Mouse (Mus musculus) neural tube, embryonic 14.5 days (tissue): ENCODE results near the gene Rangrf. TPM values are rescaled to one million over a fixed set of nuclear protein-coding genes. Genes with fewer than 3 reads are reported as not detected.
"Not testable (repeated sequence)": the region's sequence is repeated elsewhere in the genome, so short reads cannot be mapped to it uniquely, and the experiment has no call there.

Experiments used
- ATAC-seq: fragments of 200-750 bp; cut with Nextera tagmentation; 2 replicates; pipeline ENCODE4 v1.8.0; 2017; ENCODE audit warnings: low read depth, mild to moderate bottlenecking, moderate TSS enrichment, moderate library complexity
- H3K27ac ChIP-seq: fragments of 300-500 bp; sonication (generic); 2 replicates; pipeline ENCODE4 v1.5.1; 2014; ENCODE audit warnings: low read depth, mild to moderate bottlenecking, control low read depth, low read length, moderate library complexity, mixed read lengths
- H3K27me3 ChIP-seq: fragments of 300-500 bp; sonication (generic); 2 replicates; pipeline ENCODE4 v1.6.1; 2014; ENCODE audit warnings: low read length; ENCODE audit not compliant: control insufficient read depth, insufficient read depth
- H3K36me3 ChIP-seq: fragments of 300-500 bp; sonication (generic); 2 replicates; pipeline ENCODE4 v1.6.1; 2014; ENCODE audit warnings: low read length, mixed read lengths; ENCODE audit not compliant: control insufficient read depth, insufficient read depth
- H3K4me1 ChIP-seq: fragments of 300-500 bp; sonication (generic); 2 replicates; pipeline ENCODE4 v1.6.1; 2014; ENCODE audit warnings: low read length; ENCODE audit not compliant: control insufficient read depth, insufficient read depth
- H3K4me2 ChIP-seq: fragments of 300-500 bp; sonication (generic); 2 replicates; pipeline ENCODE4 v1.6.1; 2014; ENCODE audit warnings: mild to moderate bottlenecking, low read depth, low read length, control low read depth
- H3K4me3 ChIP-seq: fragments of 300-500 bp; sonication (generic); 2 replicates; pipeline ENCODE4 v1.5.1; 2014; ENCODE audit warnings: low read depth, low read length, control low read depth, mixed read lengths
- H3K9ac ChIP-seq: fragments of 300-500 bp; sonication (generic); replicated peaks from 2 replicates; pipeline ENCODE4 v1.6.1; 2014; ENCODE audit warnings: low read depth, mild to moderate bottlenecking, control low read depth, low read length, mixed read lengths
- H3K9me3 ChIP-seq: fragments of 300-500 bp; sonication (generic); 2 replicates; pipeline ENCODE4 v1.6.1; 2016; ENCODE audit warnings: low read length; ENCODE audit not compliant: control insufficient read depth
- WGBS: fragments of 180-500 bp; shearing (Covaris S2); extraction: QIAGEN DNeasy Blood & Tissue Kit; methylation state at CpG from one replicate; pipeline ENCODE4 v1.1.7; 2014; 5-methylcytosine and 5-hydroxymethylcytosine counted together
- polyA plus RNA-seq: library from polyadenylated mRNA; unstranded; fragments of >200 nt; fragmentation: Nextera tagmentation; extraction: Ambion mirVana; gene quantifications from 2 replicates; pipeline ENCODE4 v1.2.1, GENCODE M21; 2014

Rangrf gene
- polyA plus RNA-seq, 1 experiment from 2014 or later: 25.5 TPM

- Histone ChIP-seq H3K4me1 (peaks cover 6% of the 10 kb centered on the region; the same call in 1 of the 2 replicates), H3K27ac (peak within 1 kb of the TSS; percentile 40; the same call in 1 of the 2 replicates), H3K27me3 (no peaks in the 10 kb centered on the region), H3K9ac (peak within 1 kb of the TSS; percentile 44), H3K9me3 (no peaks in the 10 kb centered on the region), H3K4me2 (peak within 1 kb of the TSS; percentile 69), H3K4me3 (peak within 1 kb of the TSS; percentile 62), H3K36me3 (no peaks in the 10 kb centered on the region)
- 9% methylated on average over 38 of the region's 38 CpGs for WGBS
- peak; percentile 82 for ATAC-seq
Measured at GRCm38 (mm10) chr11:69008182-69009121, 33.5 kb upstream of the Rangrf start, which contains the start of gene Pfas. Pfas (minus strand) TSS chr11:69008460.

- H3K4me1 ChIP-seq, H3K9ac ChIP-seq, ATAC-seq, H3K9me3 ChIP-seq, H3K36me3 ChIP-seq, H3K4me2 ChIP-seq, H3K27me3 ChIP-seq, H3K27ac ChIP-seq, H3K4me3 ChIP-seq: not testable (repeated sequence)
Measured at GRCm38 (mm10) chr11:69006575-69006974, 31.6 kb upstream of the Rangrf start.

- H3K4me1 ChIP-seq: peaks cover 3% of the 10 kb centered on the region; the same call in 1 of the 2 replicates
- H3K4me3 ChIP-seq: no peak overlapping the region
- H3K9me3 ChIP-seq: no peaks in the 10 kb centered on the region
- no peak overlapping the region for H3K4me2 ChIP-seq
- no peak for ATAC-seq
- no peak overlapping the region for H3K9ac ChIP-seq
- 93% methylated on average over 7 of the region's 7 CpGs for WGBS
- peaks cover 23% of the 10 kb centered on the region; the same call in 1 of the 2 replicates for H3K36me3 ChIP-seq
- no peak overlapping the region for H3K27ac ChIP-seq
- no peaks in the 10 kb centered on the region for H3K27me3 ChIP-seq
Measured at GRCm38 (mm10) chr11:69005193-69005592, 30.2 kb upstream of the Rangrf start.

- no peak for ATAC-seq
- H3K9ac ChIP-seq: no peak overlapping the region
- 77% methylated on average over 4 of the region's 4 CpGs for whole genome bisulfite sequencing
- no peak overlapping the region for H3K4me2 ChIP-seq
- H3K4me3 ChIP-seq: no peak overlapping the region
- H3K36me3 ChIP-seq: peaks cover 29% of the 10 kb centered on the region; the same call in 1 of the 2 replicates
- H3K27ac ChIP-seq: no peak overlapping the region
- peaks cover 3% of the 10 kb centered on the region; the same call in 1 of the 2 replicates for H3K4me1 ChIP-seq
- H3K9me3 ChIP-seq: no peaks in the 10 kb centered on the region
- H3K27me3 ChIP-seq: no peaks in the 10 kb centered on the region
Measured at GRCm38 (mm10) chr11:69003592-69003991, 28.6 kb upstream of the Rangrf start.

GRCm38 (mm10) chr11:69002782-69003181 lies 27.8 kb upstream of the Rangrf start:
- not testable (repeated sequence) for H3K9me3 ChIP-seq, H3K4me2 ChIP-seq, H3K4me1 ChIP-seq, H3K27ac ChIP-seq, H3K9ac ChIP-seq, H3K4me3 ChIP-seq, H3K27me3 ChIP-seq, ATAC-seq
- H3K36me3 ChIP-seq: peaks cover 36% of the 10 kb centered on the region
- 94% methylated on average over 4 of the region's 4 CpGs for WGBS

GRCm38 (mm10) chr11:68997080-68997479 lies 22.1 kb upstream of the Rangrf start:
- Histone ChIP-seq H3K36me3 (peaks cover 44% of the 10 kb centered on the region), H3K4me1 (no peaks in the 10 kb centered on the region), H3K9ac (no peak overlapping the region), H3K27me3 (no peaks in the 10 kb centered on the region), H3K27ac (no peak overlapping the region), H3K9me3 (no peaks in the 10 kb centered on the region), H3K4me2 (no peak overlapping the region), H3K4me3 (no peak overlapping the region)
- WGBS: 96% methylated on average over 4 of the region's 4 CpGs
- ATAC-seq: no peak

- peaks cover 46% of the 10 kb centered on the region for H3K36me3 ChIP-seq
Measured at GRCm38 (mm10) chr11:68994377-68994776, 19.4 kb upstream of the Rangrf start.

GRCm38 (mm10) chr11:68993122-68993521 lies 18.1 kb upstream of the Rangrf start:
- WGBS: 91% methylated on average over 7 of the region's 7 CpGs
- no peak overlapping the region for H3K9ac ChIP-seq
- no peaks in the 10 kb centered on the region for H3K27me3 ChIP-seq
- no peak overlapping the region for H3K4me2 ChIP-seq
- no peak overlapping the region for H3K4me3 ChIP-seq
- H3K36me3 ChIP-seq: peaks cover 47% of the 10 kb centered on the region
- no peaks in the 10 kb centered on the region for H3K4me1 ChIP-seq
- no peaks in the 10 kb centered on the region for H3K9me3 ChIP-seq
- ATAC-seq: no peak
- H3K27ac ChIP-seq: no peak overlapping the region

More at GRCm38 (mm10) chr11:68994377-68994776, 19.4 kb upstream of the Rangrf start:
- no peak for ATAC-seq
- H3K4me2 ChIP-seq: no peak overlapping the region
- no peaks in the 10 kb centered on the region for H3K9me3 ChIP-seq
- H3K27ac ChIP-seq: no peak overlapping the region
- H3K27me3 ChIP-seq: no peaks in the 10 kb centered on the region
- H3K4me1 ChIP-seq: no peaks in the 10 kb centered on the region
- no peak overlapping the region for H3K4me3 ChIP-seq
- no peak overlapping the region for H3K9ac ChIP-seq
- 95% methylated on average over 3 of the region's 3 CpGs for WGBS

- no peaks in the 10 kb centered on the region for H3K27me3 ChIP-seq
- no peaks in the 10 kb centered on the region for H3K4me1 ChIP-seq
- H3K27ac ChIP-seq: no peak overlapping the region
- H3K36me3 ChIP-seq: peaks cover 45% of the 10 kb centered on the region
- WGBS: 95% methylated on average over 17 of the region's 17 CpGs
- no peak overlapping the region for H3K4me3 ChIP-seq
- no peaks in the 10 kb centered on the region for H3K9me3 ChIP-seq
- H3K9ac ChIP-seq: no peak overlapping the region
- H3K4me2 ChIP-seq: no peak overlapping the region
- no peak for ATAC-seq
Measured at GRCm38 (mm10) chr11:68988341-68988740, 13.4 kb upstream of the Rangrf start.
